Mouse (Mus musculus): ENCODE data around the gene Ephb1.

DNA sequence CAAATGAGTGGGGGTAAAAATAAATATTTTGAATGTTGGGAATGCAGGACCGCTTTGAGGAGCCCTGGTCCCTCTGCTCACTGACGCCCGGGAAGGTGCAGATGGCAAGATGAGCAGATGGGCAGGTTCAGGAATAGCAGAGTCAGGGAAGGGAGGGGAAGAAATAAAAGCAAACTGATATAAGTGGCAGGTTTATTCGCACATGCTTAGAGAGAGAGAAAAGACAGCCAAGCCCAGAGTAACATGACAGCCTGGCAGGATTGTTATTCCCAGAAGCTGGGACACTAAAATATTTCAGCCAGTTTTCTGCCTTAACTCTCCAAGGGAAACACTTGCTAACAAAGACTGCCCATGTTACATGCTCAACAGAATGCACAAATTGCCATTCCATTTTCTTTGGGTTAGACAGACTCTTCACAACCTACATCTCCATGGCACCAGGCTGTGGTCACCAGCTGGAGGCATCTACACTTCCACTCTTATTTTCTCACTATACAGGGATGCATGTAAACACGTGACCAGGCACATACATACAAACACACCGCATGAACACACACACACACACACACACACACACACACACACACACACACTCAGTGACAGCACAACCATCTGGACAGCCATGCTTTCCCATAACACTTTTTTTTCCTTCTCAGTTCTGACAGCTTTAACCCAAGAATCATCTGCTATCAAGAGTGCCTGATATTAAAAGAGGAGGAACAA is 315.3 kb downstream of the Ephb1 start:
- TF ChIP-seq CTCF (IDR thresholded peaks at IDR 0.05; ENCODE audit: control insufficient read depth, insufficient read depth, insufficient replicate concordance, low read depth, low read length): no peak
- TF ChIP-seq POLR2A (IDR thresholded peaks at IDR 0.05; ENCODE audit: control insufficient read depth, low read depth, low read length): no peak
